Mouse (Mus musculus) adrenal gland, adult 8-10 months (tissue): Measurements from ENCODE around the gene Mpv17l. TPM values are rescaled to one million over a fixed set of nuclear protein-coding genes. Genes with fewer than 3 reads are reported as not detected.
"Not testable (repeated sequence)": the region's sequence is repeated elsewhere in the genome, so short reads cannot be mapped to it uniquely, and the experiment has no call there.

Source experiments
- DNase-seq: peaks from one replicate; pipeline ENCODE4 v3.0.0; 2022
- total RNA-seq, 4 experiments: library from RNA; stranded (reverse); gene quantifications; 2 replicates each; pipeline ENCODE4 v1.2.4; 2022

Mpv17l gene
- total RNA-seq, 4 experiments from 2014 or later, result 12.4 to 21.4 (median 16.7) TPM

- DNase-seq, result peak; percentile 62
These were observed 37.3 kb downstream of the Mpv17l start for GRCm38 (mm10) chr16:13940139-13940846.

GRCm38 (mm10) chr16:13940847-13941395 lies 38.0 kb downstream of the Mpv17l start:
- no peak for DNase-seq

GRCm38 (mm10) chr16:13944178-13944577 lies 41.2 kb downstream of the Mpv17l start:
- DNase-seq, result no peak

GRCm38 (mm10) chr16:13944752-13945151 lies 41.8 kb downstream of the Mpv17l start:
- DNase-seq, result no peak

GRCm38 (mm10) chr16:13945153-13945552 lies 42.2 kb downstream of the Mpv17l start:
- DNase-seq, result no peak

- no peak for DNase-seq
These were observed 43.3 kb downstream of the Mpv17l start for GRCm38 (mm10) chr16:13946306-13946705.

- DNase-seq, result no peak
These were observed 48.3 kb downstream of the Mpv17l start for GRCm38 (mm10) chr16:13951245-13951644.

- no peak for DNase-seq
These were observed 59.1 kb downstream of the Mpv17l start for GRCm38 (mm10) chr16:13962053-13962452.

- DNase-seq, result no peak
These were observed 66.1 kb downstream of the Mpv17l start for GRCm38 (mm10) chr16:13969096-13969495.

- DNase-seq, result no peak
These were observed 69.1 kb downstream of the Mpv17l start for GRCm38 (mm10) chr16:13972051-13972450.

GRCm38 (mm10) chr16:13976358-13976896 lies 73.5 kb downstream of the Mpv17l start:
- not testable (repeated sequence) for DNase-seq

GRCm38 (mm10) chr16:13977026-13977425 lies 74.1 kb downstream of the Mpv17l start:
- DNase-seq, result not testable (repeated sequence)

GRCm38 (mm10) chr16:13981726-13982125 lies 78.8 kb downstream of the Mpv17l start:
- DNase-seq, result not testable (repeated sequence)

GRCm38 (mm10) chr16:13983161-13983560 lies 80.2 kb downstream of the Mpv17l start:
- DNase-seq, result no peak

- DNase-seq, result no peak
These were observed 83.2 kb downstream of the Mpv17l start for GRCm38 (mm10) chr16:13986197-13986573.

GRCm38 (mm10) chr16:13986574-13987478 lies 83.9 kb downstream of the Mpv17l start, which contains the start of the genes 2900011O08Rik and Ifitm7:
Gene 2900011O08Rik (plus strand): TSS chr16:13986604.
Gene Ifitm7 (minus strand): TSS chr16:13986888.
- no peak for DNase-seq

GRCm38 (mm10) chr16:13992518-13993248 lies 89.7 kb downstream of the Mpv17l start:
- DNase-seq, result no peak

- DNase-seq, result no peak
These were observed 91.1 kb downstream of the Mpv17l start for GRCm38 (mm10) chr16:13994076-13994475.

- no peak for DNase-seq
These were observed 91.5 kb downstream of the Mpv17l start for GRCm38 (mm10) chr16:13994502-13994901.
